Mouse (Mus musculus): Measurements from ENCODE around the gene Ccdc155.
"Not testable (repeated sequence)": the region's sequence is repeated elsewhere in the genome, so short reads cannot be mapped to it uniquely, and the experiment has no call there.

The Ccdc155 gene

GRCm38 (mm10) chr7:45192585-45193310 is 11.9 kb downstream of the Ccdc155 start:
- in situ Hi-C loops (cut with MboI; ENCODE audit: low sequenced_read_pairs), result loop anchor here (5.0 kb wide), 1 partner anchor 35 kb away; no protein-coding TSS in a partner anchor

- in situ Hi-C loops (cut with MboI; ENCODE audit: low sequenced_read_pairs), result loop anchor here (5.0 kb wide), 1 partner anchor 35 kb away; no protein-coding TSS in a partner anchor
Measured at GRCm38 (mm10) chr7:45191803-45192363, 12.8 kb downstream of the Ccdc155 start.

- in situ Hi-C loops (cut with MboI; ENCODE audit: low sequenced_read_pairs), result loop anchor here (5.0 kb wide), 1 partner anchor 34 kb away; no protein-coding TSS in a partner anchor
Measured at GRCm38 (mm10) chr7:45191161-45191560, 13.5 kb downstream of the Ccdc155 start.

GRCm38 (mm10) chr7:45190186-45190585 is 14.5 kb downstream of the Ccdc155 start:
- in situ Hi-C loops (cut with MboI; ENCODE audit: low sequenced_read_pairs), result loop anchor here (5.0 kb wide), 1 partner anchor 33 kb away; no protein-coding TSS in a partner anchor

GRCm38 (mm10) chr7:45189600-45189999 is 15.1 kb downstream of the Ccdc155 start:
- in situ Hi-C loops (cut with MboI; ENCODE audit: low sequenced_read_pairs), result no loop called here

- in situ Hi-C loops (cut with MboI; ENCODE audit: low sequenced_read_pairs), result no loop called here
Measured at GRCm38 (mm10) chr7:45185921-45186320, 18.8 kb downstream of the Ccdc155 start.

- in situ Hi-C loops (cut with MboI; ENCODE audit: low sequenced_read_pairs), result no loop called here
Measured at GRCm38 (mm10) chr7:45183672-45184071, 21.0 kb downstream of the Ccdc155 start.

- in situ Hi-C loops (cut with MboI; ENCODE audit: low sequenced_read_pairs), result no loop called here
Measured at GRCm38 (mm10) chr7:45182606-45183005, 22.1 kb downstream of the Ccdc155 start.

GRCm38 (mm10) chr7:45182199-45182601 is 22.5 kb downstream of the Ccdc155 start:
- in situ Hi-C loops (cut with MboI; ENCODE audit: low sequenced_read_pairs), result no loop called here

GRCm38 (mm10) chr7:45181540-45181939 is 23.2 kb downstream of the Ccdc155 start:
- in situ Hi-C loops (cut with MboI; ENCODE audit: low sequenced_read_pairs), result no loop called here

GRCm38 (mm10) chr7:45180896-45181477 is 23.7 kb downstream of the Ccdc155 start, which contains the start of gene Pth2:
Pth2 (plus strand) TSS chr7:45180995.
- in situ Hi-C loops (cut with MboI; ENCODE audit: low sequenced_read_pairs), result no loop called here

GRCm38 (mm10) chr7:45179469-45179868 is 25.2 kb downstream of the Ccdc155 start, which contains the start of gene Gfy:
Gfy (minus strand) TSS chr7:45179569.
- in situ Hi-C loops (cut with MboI; ENCODE audit: low sequenced_read_pairs), result no loop called here

- in situ Hi-C loops (cut with MboI; ENCODE audit: low sequenced_read_pairs), result no loop called here
Measured at GRCm38 (mm10) chr7:45178550-45178949, 26.1 kb downstream of the Ccdc155 start.

GRCm38 (mm10) chr7:45176356-45176755 is 28.3 kb downstream of the Ccdc155 start:
- in situ Hi-C loops (cut with MboI; ENCODE audit: low sequenced_read_pairs), result no loop called here

- in situ Hi-C loops (cut with MboI; ENCODE audit: low sequenced_read_pairs), result no loop called here
Measured at GRCm38 (mm10) chr7:45175929-45176328, 28.8 kb downstream of the Ccdc155 start.

- in situ Hi-C loops (cut with MboI; ENCODE audit: low sequenced_read_pairs), result no loop called here
Measured at GRCm38 (mm10) chr7:45175398-45175797, 29.3 kb downstream of the Ccdc155 start.

GRCm38 (mm10) chr7:45174567-45175280 is 30.0 kb downstream of the Ccdc155 start:
- in situ Hi-C loops (cut with MboI; ENCODE audit: low sequenced_read_pairs), result no loop called here

- in situ Hi-C loops (cut with MboI; ENCODE audit: low sequenced_read_pairs), result not testable (repeated sequence)
Measured at GRCm38 (mm10) chr7:45173772-45174171, 30.9 kb downstream of the Ccdc155 start.

GRCm38 (mm10) chr7:45172974-45173373 is 31.7 kb downstream of the Ccdc155 start:
- in situ Hi-C loops (cut with MboI; ENCODE audit: low sequenced_read_pairs), result no loop called here

- in situ Hi-C loops (cut with MboI; ENCODE audit: low sequenced_read_pairs), result no loop called here
Measured at GRCm38 (mm10) chr7:45169495-45169894, 35.2 kb downstream of the Ccdc155 start.

- in situ Hi-C loops (cut with MboI; ENCODE audit: low sequenced_read_pairs), result no loop called here
Measured at GRCm38 (mm10) chr7:45168656-45169055, 36.0 kb downstream of the Ccdc155 start.
